Mouse (Mus musculus): Measurements from ENCODE around the gene Cmip. TPM values are rescaled to one million over a fixed set of nuclear protein-coding genes. Genes with fewer than 3 reads are reported as not detected.

The Cmip gene
- polyA plus RNA-seq, 1 experiment from 2014 or later: 11.5 TPM

DNA sequence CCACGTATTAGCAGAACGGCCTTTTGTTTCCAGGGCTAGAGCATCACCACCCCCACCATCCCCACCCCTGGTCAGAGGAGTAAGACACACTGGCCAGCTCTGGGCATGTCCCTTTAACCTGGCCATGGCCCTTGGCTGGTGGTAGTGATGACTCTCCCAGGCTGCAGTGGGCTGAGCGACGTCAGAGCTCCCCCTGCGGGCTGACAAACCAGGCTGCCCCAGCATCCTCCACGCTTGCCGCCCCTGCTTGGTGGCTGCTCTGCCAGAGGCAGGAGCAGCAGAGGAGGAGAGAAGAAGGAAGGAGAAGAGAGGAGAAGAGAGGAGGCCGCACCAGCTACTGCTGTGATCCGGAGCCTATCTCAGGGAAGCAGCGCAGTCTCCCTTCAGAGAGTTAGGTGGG is 122.3 kb downstream of the Cmip start:
- Histone ChIP-seq H3K4me1 (replicated peaks) (peaks cover 4% of the 10 kb centered on the region; the same call in 1 of the 2 replicates), H3K4me2 (no peak overlapping the region), H3K27me3 (no peaks in the 10 kb centered on the region), H3K9me3 (replicated peaks) (no peaks in the 10 kb centered on the region), H3K9ac (no peak overlapping the region), H3K36me3 (replicated peaks) (peaks cover 52% of the 10 kb centered on the region), H3K27ac (replicated peaks) (no peak overlapping the region), H3K4me3 (replicated peaks) (no peak overlapping the region)
- whole genome bisulfite sequencing (ENCODE audit: insufficient replicate concordance): 67% methylated on average over 10 of the region's 10 CpGs
- ATAC-seq (ENCODE audit: insufficient read depth): no peak

DNA sequence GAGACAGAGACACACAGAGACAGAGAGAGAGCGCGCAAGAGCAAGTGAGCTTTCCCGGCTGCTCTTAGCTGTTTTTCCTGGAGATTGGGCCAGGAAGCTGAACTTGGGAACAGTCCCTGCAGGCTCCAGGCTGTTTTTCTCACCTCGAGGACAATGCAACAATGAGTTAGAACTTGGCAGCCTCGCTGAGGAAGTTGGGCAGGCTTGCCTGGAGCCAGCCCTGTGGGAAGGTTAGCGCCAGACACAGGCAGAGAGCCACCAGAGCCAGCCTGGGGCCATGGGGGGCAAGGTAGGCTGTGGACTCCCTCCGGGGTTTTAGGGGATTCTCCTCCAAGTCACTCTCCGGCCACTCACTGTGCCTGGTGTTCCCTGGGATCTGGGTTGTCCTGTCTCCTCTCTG is 123.9 kb downstream of the Cmip start:
- Histone ChIP-seq H3K9ac (no peak overlapping the region), H3K36me3 (replicated peaks) (peaks cover 69% of the 10 kb centered on the region), H3K4me2 (no peak overlapping the region), H3K27ac (replicated peaks) (no peak overlapping the region), H3K4me3 (replicated peaks) (no peak overlapping the region), H3K27me3 (no peaks in the 10 kb centered on the region), H3K9me3 (replicated peaks) (no peaks in the 10 kb centered on the region), H3K4me1 (replicated peaks) (no peaks in the 10 kb centered on the region)
- ATAC-seq (ENCODE audit: insufficient read depth): no peak
- WGBS (ENCODE audit: insufficient replicate concordance): 73% methylated on average over 8 of the region's 8 CpGs

GRCm38 (mm10) chr8:117386142-117386541 is 129.3 kb downstream of the Cmip start:
- H3K9ac ChIP-seq: no peak overlapping the region
- no peaks in the 10 kb centered on the region for H3K4me1 ChIP-seq (replicated peaks)
- 67% methylated on average over 2 of the region's 2 CpGs for WGBS (ENCODE audit: insufficient replicate concordance)
- H3K27me3 ChIP-seq: no peaks in the 10 kb centered on the region
- H3K36me3 ChIP-seq (replicated peaks): peaks cover 46% of the 10 kb centered on the region
- ATAC-seq (ENCODE audit: insufficient read depth): no peak
- no peak overlapping the region for H3K27ac ChIP-seq (replicated peaks)
- no peak overlapping the region for H3K4me2 ChIP-seq
- H3K4me3 ChIP-seq (replicated peaks): no peak overlapping the region
- no peaks in the 10 kb centered on the region for H3K9me3 ChIP-seq (replicated peaks)

GRCm38 (mm10) chr8:117387642-117388041 is 130.8 kb downstream of the Cmip start:
- no peak for ATAC-seq (ENCODE audit: insufficient read depth)
- Histone ChIP-seq H3K9ac (no peak overlapping the region), H3K36me3 (replicated peaks) (peaks cover 37% of the 10 kb centered on the region), H3K27ac (replicated peaks) (no peak overlapping the region), H3K4me2 (no peak overlapping the region), H3K27me3 (no peaks in the 10 kb centered on the region), H3K4me3 (replicated peaks) (no peak overlapping the region), H3K4me1 (replicated peaks) (no peaks in the 10 kb centered on the region), H3K9me3 (replicated peaks) (no peaks in the 10 kb centered on the region)
- 74% methylated on average over 10 of the region's 10 CpGs for WGBS (ENCODE audit: insufficient replicate concordance)

GRCm38 (mm10) chr8:117388370-117388769 is 131.5 kb downstream of the Cmip start:
- H3K4me1 ChIP-seq (replicated peaks): no peaks in the 10 kb centered on the region
- H3K36me3 ChIP-seq (replicated peaks): peaks cover 32% of the 10 kb centered on the region
- WGBS (ENCODE audit: insufficient replicate concordance): 72% methylated on average over 8 of the region's 8 CpGs
- H3K9me3 ChIP-seq (replicated peaks): no peaks in the 10 kb centered on the region
- no peak overlapping the region for H3K4me3 ChIP-seq (replicated peaks)
- no peak overlapping the region for H3K27ac ChIP-seq (replicated peaks)
- no peak for ATAC-seq (ENCODE audit: insufficient read depth)
- H3K4me2 ChIP-seq: no peak overlapping the region
- H3K27me3 ChIP-seq: no peaks in the 10 kb centered on the region
- no peak overlapping the region for H3K9ac ChIP-seq

DNA sequence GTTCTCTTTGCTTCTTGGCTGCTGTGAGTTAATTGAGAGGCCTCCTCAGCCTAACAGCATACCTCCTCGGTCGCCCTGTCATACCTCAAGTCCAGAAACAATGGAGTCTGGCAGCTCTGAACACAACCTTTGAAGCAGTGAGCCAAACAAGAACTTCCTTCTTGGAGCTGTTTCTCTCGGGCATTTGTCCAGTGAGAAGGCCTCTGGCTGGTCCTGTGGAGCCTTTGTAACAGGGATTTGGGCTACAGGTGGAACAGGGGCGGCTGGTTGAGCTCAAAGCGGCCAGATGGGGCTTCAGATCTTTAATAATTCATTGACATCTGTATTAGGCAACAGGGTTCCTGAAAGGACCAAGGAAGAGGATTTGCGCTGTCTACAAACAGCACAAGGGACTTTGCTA is 137.0 kb downstream of the Cmip start:
- Histone ChIP-seq H3K9me3 (replicated peaks) (no peaks in the 10 kb centered on the region), H3K4me2 (no peak overlapping the region), H3K27ac (replicated peaks) (no peak overlapping the region), H3K36me3 (replicated peaks) (peaks cover 22% of the 10 kb centered on the region), H3K4me1 (replicated peaks) (no peaks in the 10 kb centered on the region), H3K4me3 (replicated peaks) (no peak overlapping the region), H3K27me3 (no peaks in the 10 kb centered on the region), H3K9ac (no peak overlapping the region)
- no peak for ATAC-seq (ENCODE audit: insufficient read depth)
- 78% methylated on average over 6 of the region's 6 CpGs for WGBS (ENCODE audit: insufficient replicate concordance)

- H3K36me3 ChIP-seq (replicated peaks): peaks cover 22% of the 10 kb centered on the region
- no peaks in the 10 kb centered on the region for H3K27me3 ChIP-seq
- H3K9me3 ChIP-seq (replicated peaks): no peaks in the 10 kb centered on the region
- no peak for ATAC-seq (ENCODE audit: insufficient read depth)
- no peak overlapping the region for H3K4me3 ChIP-seq (replicated peaks)
- H3K4me1 ChIP-seq (replicated peaks): no peaks in the 10 kb centered on the region
- 88% methylated on average over 7 of the region's 7 CpGs for WGBS (ENCODE audit: insufficient replicate concordance)
- no peak overlapping the region for H3K9ac ChIP-seq
- no peak overlapping the region for H3K27ac ChIP-seq (replicated peaks)
- no peak overlapping the region for H3K4me2 ChIP-seq
Measured at GRCm38 (mm10) chr8:117395055-117395454, 138.2 kb downstream of the Cmip start.

DNA sequence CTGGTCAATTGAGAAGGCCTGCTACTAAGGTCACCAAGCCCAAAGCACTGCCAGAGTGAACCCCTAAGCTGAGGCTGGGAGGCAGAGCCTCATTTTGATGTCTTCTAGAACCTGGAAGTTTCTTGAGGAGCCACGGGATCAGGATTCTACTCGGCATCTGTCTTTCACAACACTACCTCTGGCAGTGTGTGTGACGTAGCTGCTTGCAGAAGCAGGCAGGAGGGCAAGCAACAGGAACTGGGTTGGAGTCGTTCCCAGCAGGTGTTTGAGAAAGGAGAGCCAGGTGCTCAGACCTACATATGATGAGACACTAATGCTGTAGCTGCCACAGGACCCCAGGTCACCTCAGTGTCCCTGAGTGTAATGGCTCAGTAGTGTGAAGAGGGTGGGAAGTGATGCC is 140.0 kb downstream of the Cmip start:
- ATAC-seq (ENCODE audit: insufficient read depth): no peak
- H3K27ac ChIP-seq (replicated peaks): no peak overlapping the region
- H3K4me3 ChIP-seq (replicated peaks): no peak overlapping the region
- H3K27me3 ChIP-seq: no peaks in the 10 kb centered on the region
- no peak overlapping the region for H3K9ac ChIP-seq
- peaks cover 22% of the 10 kb centered on the region for H3K36me3 ChIP-seq (replicated peaks)
- WGBS (ENCODE audit: insufficient replicate concordance): 85% methylated on average over 4 of the region's 4 CpGs
- no peak overlapping the region for H3K4me2 ChIP-seq
- H3K9me3 ChIP-seq (replicated peaks): no peaks in the 10 kb centered on the region
- no peaks in the 10 kb centered on the region for H3K4me1 ChIP-seq (replicated peaks)

DNA sequence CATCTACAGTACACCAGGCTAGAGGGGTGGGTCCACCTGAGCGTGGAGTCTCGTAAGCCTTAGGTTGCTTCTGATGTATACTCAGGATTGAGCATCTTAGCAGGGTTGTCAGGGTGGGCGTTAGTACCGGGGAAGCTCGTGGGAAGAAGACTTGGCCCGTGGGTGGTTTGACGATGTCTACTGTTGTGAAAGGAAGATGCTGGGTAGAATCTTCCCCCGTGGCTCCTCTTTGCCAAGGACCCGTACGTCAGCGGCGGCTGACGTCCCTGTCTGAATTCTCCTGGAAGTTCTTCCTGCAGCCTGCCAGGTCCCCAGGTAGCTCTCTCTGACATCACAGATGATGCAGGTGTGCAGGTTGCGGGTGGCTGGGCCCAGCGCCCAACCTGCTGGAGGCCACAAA is 140.9 kb downstream of the Cmip start:
- no peaks in the 10 kb centered on the region for H3K27me3 ChIP-seq
- WGBS (ENCODE audit: insufficient replicate concordance): 90% methylated on average over 15 of the region's 15 CpGs
- H3K9ac ChIP-seq: no peak overlapping the region
- H3K36me3 ChIP-seq (replicated peaks): peaks cover 22% of the 10 kb centered on the region
- H3K4me2 ChIP-seq: no peak overlapping the region
- ATAC-seq (ENCODE audit: insufficient read depth): no peak
- H3K4me3 ChIP-seq (replicated peaks): no peak overlapping the region
- H3K27ac ChIP-seq (replicated peaks): no peak overlapping the region
- H3K9me3 ChIP-seq (replicated peaks): no peaks in the 10 kb centered on the region
- H3K4me1 ChIP-seq (replicated peaks): peaks cover 3% of the 10 kb centered on the region; the same call in 1 of the 2 replicates

- H3K4me2 ChIP-seq: no peak overlapping the region
- no peak for ATAC-seq (ENCODE audit: insufficient read depth)
- H3K9me3 ChIP-seq (replicated peaks): no peaks in the 10 kb centered on the region
- H3K27me3 ChIP-seq: no peaks in the 10 kb centered on the region
- WGBS (ENCODE audit: insufficient replicate concordance): 80% methylated on average over 8 of the region's 8 CpGs
- peaks cover 15% of the 10 kb centered on the region for H3K4me1 ChIP-seq (replicated peaks)
- no peak overlapping the region for H3K4me3 ChIP-seq (replicated peaks)
- H3K9ac ChIP-seq: no peak overlapping the region
- no peak overlapping the region for H3K27ac ChIP-seq (replicated peaks)
- peaks cover 22% of the 10 kb centered on the region for H3K36me3 ChIP-seq (replicated peaks)
Measured at GRCm38 (mm10) chr8:117399229-117399628, 142.4 kb downstream of the Cmip start.

- Histone ChIP-seq H3K9me3 (replicated peaks) (no peaks in the 10 kb centered on the region), H3K4me1 (replicated peaks) (peaks cover 15% of the 10 kb centered on the region), H3K9ac (no peak overlapping the region), H3K4me3 (replicated peaks) (no peak overlapping the region), H3K27me3 (no peaks in the 10 kb centered on the region), H3K4me2 (no peak overlapping the region), H3K36me3 (replicated peaks) (peaks cover 16% of the 10 kb centered on the region), H3K27ac (replicated peaks) (no peak overlapping the region)
- ATAC-seq (ENCODE audit: insufficient read depth): no peak; the same call in 1 of the 2 replicates
- WGBS (ENCODE audit: insufficient replicate concordance): 69% methylated on average over 6 of the region's 6 CpGs
Measured at GRCm38 (mm10) chr8:117400820-117401219, 144.0 kb downstream of the Cmip start.

DNA sequence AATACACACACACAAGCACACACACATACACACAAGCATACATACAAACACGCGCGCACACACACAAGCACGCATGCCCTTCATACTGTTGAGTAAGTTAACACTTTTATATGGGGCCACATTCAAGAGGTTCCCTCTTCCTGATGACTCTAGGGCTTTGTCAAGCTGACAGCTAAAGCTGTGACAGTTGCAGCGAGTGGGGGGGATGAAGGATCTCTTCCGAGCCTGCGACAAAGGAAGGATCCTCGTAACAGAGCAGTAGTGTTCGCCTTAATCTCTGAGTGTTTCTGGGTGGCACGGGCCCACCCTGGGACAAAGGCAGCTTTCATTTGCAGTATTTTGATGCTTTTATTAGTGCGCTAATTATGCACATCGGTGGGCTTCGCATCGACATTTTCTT is 145.0 kb downstream of the Cmip start:
- no peak overlapping the region for H3K9ac ChIP-seq
- no peaks in the 10 kb centered on the region for H3K27me3 ChIP-seq
- H3K36me3 ChIP-seq (replicated peaks): peaks cover 8% of the 10 kb centered on the region
- no peak overlapping the region for H3K4me2 ChIP-seq
- peaks cover 15% of the 10 kb centered on the region for H3K4me1 ChIP-seq (replicated peaks)
- 86% methylated on average over 14 of the region's 14 CpGs for WGBS (ENCODE audit: insufficient replicate concordance)
- no peak overlapping the region for H3K4me3 ChIP-seq (replicated peaks)
- ATAC-seq (ENCODE audit: insufficient read depth): no peak
- no peak overlapping the region for H3K27ac ChIP-seq (replicated peaks)
- H3K9me3 ChIP-seq (replicated peaks): no peaks in the 10 kb centered on the region
